Mouse (Mus musculus) kidney, embryonic 15.5 days (tissue): ENCODE results near the gene Med12. TPM values are rescaled to one million over a fixed set of nuclear protein-coding genes. Genes with fewer than 3 reads are reported as not detected.

Experiments
- ATAC-seq: fragments of 200-750 bp; cut with Nextera tagmentation; replicated peaks from 2 replicates; pipeline ENCODE4 v1.8.0; 2017; ENCODE audit warnings: moderate TSS enrichment; ENCODE audit not compliant: low FRiP score
- H3K27ac ChIP-seq: fragments of 300-500 bp; sonication (generic); 2 replicates; pipeline ENCODE4 v1.5.1; 2015; ENCODE audit warnings: mild to moderate bottlenecking, inconsistent platforms
- H3K27me3 ChIP-seq: fragments of 300-500 bp; sonication (generic); 2 replicates; pipeline ENCODE4 v1.6.1; 2015; ENCODE audit warnings: inconsistent platforms
- H3K36me3 ChIP-seq: fragments of 300-500 bp; sonication (generic); 2 replicates; pipeline ENCODE4 v1.6.1; 2015; ENCODE audit warnings: inconsistent platforms
- H3K4me1 ChIP-seq: fragments of 300-500 bp; sonication (generic); 2 replicates; pipeline ENCODE4 v1.6.1; 2015; ENCODE audit warnings: inconsistent platforms
- H3K4me2 ChIP-seq: fragments of 300-500 bp; sonication (generic); 2 replicates; pipeline ENCODE4 v1.6.1; 2015; ENCODE audit warnings: moderate library complexity, mild to moderate bottlenecking, inconsistent platforms
- H3K4me3 ChIP-seq: fragments of 300-500 bp; sonication (generic); replicated peaks from 2 replicates; pipeline ENCODE4 v1.5.1; 2015; ENCODE audit warnings: mild to moderate bottlenecking, inconsistent platforms
- H3K9ac ChIP-seq: fragments of 300-500 bp; sonication (generic); 2 replicates; pipeline ENCODE4 v1.6.1; 2015; ENCODE audit warnings: mild to moderate bottlenecking, inconsistent platforms
- H3K9me3 ChIP-seq: fragments of 300-500 bp; sonication (generic); replicated peaks from 2 replicates; pipeline ENCODE4 v1.6.1; 2016; ENCODE audit warnings: inconsistent platforms
- WGBS: fragments of 180-500 bp; shearing (Covaris S2); methylation state at CpG from one replicate; pipeline ENCODE4 v1.1.7; 2015; ENCODE audit warnings: mixed read lengths; 5-methylcytosine and 5-hydroxymethylcytosine counted together
- polyA plus RNA-seq: library from polyadenylated mRNA; unstranded; fragments of >200 nt; fragmentation: Nextera tagmentation; extraction: Ambion mirVana; gene quantifications from 2 replicates; pipeline ENCODE4 v1.2.1, GENCODE M21; 2015

Gene Med12
- polyA plus RNA-seq, 1 experiment from 2014 or later: 35.6 TPM

DNA sequence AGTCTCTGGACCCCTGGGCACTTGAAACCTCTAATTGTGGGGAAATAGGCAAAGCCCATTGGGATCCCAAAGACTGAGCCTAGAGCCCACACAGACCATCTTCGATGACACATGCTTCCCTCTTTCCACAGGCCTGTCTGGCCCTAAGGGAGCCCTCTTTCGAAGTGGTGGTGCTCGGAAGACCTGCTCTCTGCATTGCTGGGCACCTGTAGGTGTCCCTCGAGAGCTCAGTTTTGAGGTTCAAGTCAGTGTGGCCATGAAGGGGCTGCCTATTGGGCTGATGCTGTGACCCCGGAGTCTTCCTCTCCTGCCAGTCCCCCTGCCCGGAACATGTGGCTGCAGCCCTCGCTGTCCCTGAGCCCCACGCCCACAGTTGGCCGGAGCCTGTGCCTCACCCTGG is 27.8 kb downstream of the Med12 start:
- no peaks in the 10 kb centered on the region for H3K9me3 ChIP-seq
- 0 out of 2 replicates have a peak, but pooled peaks cover 3% of the 10 kb centered on the region for H3K4me1 ChIP-seq
- no peak overlapping the region for H3K4me2 ChIP-seq
- WGBS: 87% methylated on average over 9 of the region's 9 CpGs
- no peak overlapping the region for H3K27ac ChIP-seq
- no peak for ATAC-seq
- peaks cover 46% of the 10 kb centered on the region for H3K27me3 ChIP-seq
- no peak overlapping the region for H3K4me3 ChIP-seq
- no peak overlapping the region for H3K9ac ChIP-seq
- H3K36me3 ChIP-seq: peaks cover 12% of the 10 kb centered on the region; the same call in 1 of the 2 replicates

DNA sequence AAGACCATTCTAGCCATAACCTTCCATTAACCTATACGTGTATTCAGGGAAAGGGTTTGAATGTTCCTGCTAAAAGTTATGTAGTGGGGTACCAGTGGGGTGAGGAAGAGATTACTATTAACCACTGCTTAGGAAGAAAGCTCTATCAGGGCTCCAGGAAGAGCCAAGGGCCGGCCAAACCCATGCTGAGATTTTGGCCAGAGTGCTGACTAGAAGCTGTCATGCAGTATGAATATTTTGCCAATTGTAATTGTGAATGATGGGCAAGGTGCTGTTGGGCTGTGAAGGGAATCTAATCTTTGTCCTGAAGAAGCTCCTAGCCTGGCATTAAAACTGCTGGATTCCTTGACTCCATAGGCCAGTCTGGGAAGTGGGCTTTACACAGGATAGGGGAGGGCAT is 30.8 kb downstream of the Med12 start:
- no peak overlapping the region for H3K4me2 ChIP-seq
- no peaks in the 10 kb centered on the region for H3K4me1 ChIP-seq
- H3K9me3 ChIP-seq: no peaks in the 10 kb centered on the region
- no peak overlapping the region for H3K9ac ChIP-seq
- H3K4me3 ChIP-seq: no peak overlapping the region
- no peak overlapping the region for H3K27ac ChIP-seq
- H3K27me3 ChIP-seq: peaks cover 41% of the 10 kb centered on the region
- 67% methylated on average over 2 of the region's 2 CpGs for WGBS
- H3K36me3 ChIP-seq: no peaks in the 10 kb centered on the region
- no peak for ATAC-seq

DNA sequence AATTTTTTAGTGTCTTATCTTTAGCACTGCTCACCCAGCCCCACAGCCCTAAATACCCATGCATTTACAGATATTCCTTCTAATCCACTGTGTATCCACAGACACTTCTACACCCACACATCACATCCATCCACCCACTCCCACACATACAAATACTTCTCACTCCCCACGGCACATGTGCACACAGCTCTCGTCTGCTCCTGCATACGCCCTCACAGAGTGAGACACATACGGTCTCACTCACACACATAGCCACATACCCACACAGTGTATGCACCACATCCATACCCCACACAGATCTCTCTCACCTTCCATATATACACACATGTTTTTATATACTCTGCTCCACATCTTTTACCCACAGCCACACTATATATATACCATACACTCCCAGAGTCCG is 35.5 kb downstream of the Med12 start:
- H3K9me3 ChIP-seq: no peaks in the 10 kb centered on the region
- H3K27ac ChIP-seq: no peak overlapping the region
- H3K4me1 ChIP-seq: no peaks in the 10 kb centered on the region
- ATAC-seq: no peak
- peaks cover 50% of the 10 kb centered on the region for H3K27me3 ChIP-seq
- WGBS: 76% methylated on average over 5 of the region's 5 CpGs
- H3K36me3 ChIP-seq: no peaks in the 10 kb centered on the region
- no peak overlapping the region for H3K9ac ChIP-seq
- H3K4me3 ChIP-seq: no peak overlapping the region
- no peak overlapping the region for H3K4me2 ChIP-seq

DNA sequence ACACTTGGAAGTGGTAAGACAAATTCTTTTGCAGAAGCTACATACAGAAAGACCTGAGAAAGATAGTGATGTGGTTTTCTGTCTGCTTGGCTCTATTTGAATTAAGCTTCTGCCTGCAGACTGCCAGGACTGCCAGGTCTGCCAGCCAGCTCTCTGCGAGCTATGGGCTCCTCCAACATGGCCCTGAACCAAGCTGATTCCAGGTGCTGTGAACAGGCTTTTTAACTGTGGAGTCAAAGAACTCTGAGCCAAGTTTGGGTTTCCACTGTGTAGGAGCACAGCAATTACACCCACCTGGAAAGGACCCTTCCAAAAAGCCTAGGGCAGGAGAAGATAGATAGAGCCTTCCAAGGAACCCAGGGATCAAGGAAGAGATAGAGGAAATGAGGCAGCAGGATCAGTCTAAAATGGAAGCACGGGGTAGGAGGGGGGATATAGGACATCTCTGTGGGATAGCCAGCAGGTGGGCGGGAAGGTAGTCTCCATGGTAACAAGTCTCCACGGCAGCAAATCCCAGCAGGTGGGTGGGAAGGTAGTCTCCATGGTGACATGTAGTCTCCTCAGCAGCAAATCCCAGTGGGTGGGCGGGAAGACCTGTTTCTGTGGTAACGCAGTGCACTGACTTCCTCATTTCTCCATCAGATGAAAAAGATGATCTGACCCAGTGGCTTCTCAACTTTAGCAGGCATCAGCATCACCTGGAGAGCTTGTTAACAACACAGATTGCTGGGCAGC is 40.0 kb downstream of the Med12 start:
- WGBS: 44% methylated on average over 6 of the region's 6 CpGs
- Histone ChIP-seq H3K9me3 (no peaks in the 10 kb centered on the region), H3K4me1 (no peaks in the 10 kb centered on the region), H3K4me2 (no peak overlapping the region), H3K36me3 (no peaks in the 10 kb centered on the region), H3K27me3 (peaks cover 37% of the 10 kb centered on the region; the same call in 1 of the 2 replicates), H3K4me3 (no peak overlapping the region), H3K27ac (peak overlapping the region; percentile 64; the same call in 1 of the 2 replicates), H3K9ac (no peak overlapping the region)
- ATAC-seq: no peak

DNA sequence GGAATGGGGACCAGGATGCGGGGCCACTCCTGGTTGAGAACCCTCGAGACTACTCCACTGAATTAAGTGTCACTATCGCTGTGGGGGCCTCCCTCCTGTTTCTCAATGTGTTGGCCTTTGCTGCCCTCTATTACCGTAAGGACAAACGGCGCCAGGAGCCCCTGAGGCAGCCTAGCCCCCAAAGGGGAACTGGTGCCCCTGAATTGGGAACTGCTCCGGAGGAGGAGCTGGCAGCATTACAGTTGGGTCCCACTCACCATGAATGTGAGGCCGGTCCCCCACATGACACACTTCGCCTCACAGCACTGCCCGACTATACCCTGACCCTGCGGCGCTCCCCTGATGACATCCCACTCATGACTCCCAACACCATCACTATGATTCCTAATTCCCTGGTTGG is 45.9 kb downstream of the Med12 start:
- H3K9me3 ChIP-seq: no peaks in the 10 kb centered on the region
- no peaks in the 10 kb centered on the region for H3K36me3 ChIP-seq
- no peak overlapping the region for H3K4me2 ChIP-seq
- H3K27ac ChIP-seq: no peak overlapping the region
- ATAC-seq: no peak
- 87% methylated on average over 12 of the region's 12 CpGs for WGBS
- no peaks in the 10 kb centered on the region for H3K4me1 ChIP-seq
- H3K27me3 ChIP-seq: peaks cover 19% of the 10 kb centered on the region; the same call in 1 of the 2 replicates
- no peak overlapping the region for H3K9ac ChIP-seq
- H3K4me3 ChIP-seq: no peak overlapping the region

DNA sequence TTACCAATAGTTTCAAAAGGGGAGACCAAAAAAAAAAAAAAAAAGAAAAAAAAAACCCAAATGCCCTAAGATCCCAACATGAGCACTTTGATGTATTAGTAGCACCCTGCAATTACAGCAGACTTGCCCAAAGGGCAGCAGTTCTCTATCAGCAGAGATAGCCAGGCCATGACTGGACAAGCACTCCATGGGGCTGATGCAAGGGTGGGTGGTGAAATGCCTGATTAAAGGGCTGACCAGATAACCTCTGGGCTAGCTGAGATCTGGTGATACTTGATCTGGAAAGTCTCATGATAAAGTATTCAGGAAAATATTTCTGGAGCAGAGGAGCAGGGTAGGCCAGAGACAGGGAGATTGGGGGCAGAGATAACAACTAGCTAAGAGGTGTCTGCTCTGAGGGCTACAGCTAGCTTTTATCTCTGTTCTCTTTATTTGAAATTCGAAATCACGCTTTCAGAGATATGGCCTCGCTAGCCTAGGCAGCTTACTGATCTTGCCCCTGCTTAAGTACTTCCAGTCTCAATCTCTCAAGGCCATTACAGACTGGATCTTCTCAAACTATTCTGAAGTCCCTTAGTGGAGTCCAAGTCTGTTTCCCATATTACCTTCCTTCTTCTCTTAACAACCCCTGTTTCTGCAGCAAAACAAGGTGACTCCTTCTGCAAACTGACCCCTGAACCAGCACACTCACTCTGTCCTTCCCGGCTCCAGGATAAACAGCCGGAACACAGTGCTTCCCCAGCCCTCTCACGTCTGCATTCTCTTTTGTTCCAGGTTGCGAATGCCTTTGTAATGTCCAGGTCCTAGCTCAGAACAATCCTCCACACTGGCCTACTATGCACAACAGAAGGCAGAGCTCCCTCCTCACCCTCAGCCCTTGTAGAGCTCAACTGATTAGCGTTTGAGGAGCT is 52.4 kb downstream of the Med12 start:
- H3K9ac ChIP-seq: no peak overlapping the region
- no peak overlapping the region for H3K4me2 ChIP-seq
- no peak for ATAC-seq
- H3K27ac ChIP-seq: no peak overlapping the region
- H3K4me1 ChIP-seq: 0 out of 2 replicates have a peak, but pooled peaks cover 3% of the 10 kb centered on the region
- no peaks in the 10 kb centered on the region for H3K36me3 ChIP-seq
- no peaks in the 10 kb centered on the region for H3K9me3 ChIP-seq
- H3K4me3 ChIP-seq: no peak overlapping the region
- H3K27me3 ChIP-seq: peaks cover 8% of the 10 kb centered on the region; the same call in 1 of the 2 replicates
- WGBS: 56% methylated on average over 8 of the region's 8 CpGs

DNA sequence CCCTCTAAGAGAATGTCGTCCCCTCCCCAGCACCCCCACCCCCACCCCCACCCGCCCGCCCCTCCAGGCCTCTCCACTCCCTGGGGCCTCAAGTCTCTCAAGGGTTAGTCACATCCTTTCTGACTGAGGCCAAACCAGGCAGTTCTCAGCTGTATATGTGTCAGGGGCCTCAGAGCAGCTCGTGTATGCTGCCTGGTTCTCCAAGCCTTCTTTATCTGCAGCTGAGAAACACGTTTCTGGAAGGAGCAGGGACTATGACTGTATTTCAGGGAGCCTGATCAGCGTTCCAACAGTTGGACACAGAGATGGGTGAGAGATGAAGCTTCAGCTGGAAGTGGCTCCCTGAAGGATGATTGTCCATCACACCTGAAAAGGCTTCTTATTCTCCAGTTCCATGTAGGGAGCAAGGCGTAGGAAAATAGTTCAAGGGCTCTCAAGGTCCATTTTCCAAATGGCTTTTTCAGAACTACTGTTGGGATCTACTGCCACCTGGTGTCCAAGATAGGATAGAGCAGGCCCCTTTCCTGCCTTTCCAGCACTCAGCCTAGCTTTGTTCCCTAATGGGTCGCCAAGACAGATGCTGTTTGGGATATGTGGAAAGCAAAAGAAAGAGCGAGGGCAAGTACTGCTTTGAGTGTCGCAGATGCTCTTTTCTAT is 55.7 kb downstream of the Med12 start:
- Histone ChIP-seq H3K4me2 (peak overlapping the region; percentile 16; the same call in 1 of the 2 replicates), H3K9me3 (no peaks in the 10 kb centered on the region), H3K27ac (peak overlapping the region; percentile 76), H3K4me3 (no peak overlapping the region), H3K36me3 (no peaks in the 10 kb centered on the region), H3K27me3 (peaks cover 3% of the 10 kb centered on the region; the same call in 1 of the 2 replicates), H3K9ac (no peak overlapping the region), H3K4me1 (0 out of 2 replicates have a peak, but pooled peaks cover 7% of the 10 kb centered on the region)
- no peak for ATAC-seq
- WGBS: 24% methylated on average over 9 of the region's 10 CpGs

DNA sequence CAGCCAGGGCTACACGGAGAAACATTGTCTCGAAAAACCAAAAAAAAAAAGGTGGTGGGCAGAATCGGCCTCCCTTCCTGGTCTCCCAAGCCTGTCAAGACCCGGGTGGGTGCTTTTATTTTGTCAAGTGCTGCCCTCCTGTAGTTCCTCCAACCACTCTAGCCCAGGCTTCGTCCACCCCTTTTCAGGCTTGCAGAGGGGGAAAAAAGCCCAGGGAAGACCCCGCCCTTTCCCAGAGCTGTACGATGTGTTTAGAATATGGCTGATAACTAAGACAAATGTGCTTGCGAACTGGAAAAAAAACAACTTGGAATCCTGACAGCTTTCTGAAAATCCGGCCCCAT is 58.2 kb downstream of the Med12 start:
- H3K4me3 ChIP-seq: peak overlapping the region; percentile 43
- ATAC-seq: peak; percentile 21
- 39% methylated on average over 9 of the region's 9 CpGs for WGBS

DNA sequence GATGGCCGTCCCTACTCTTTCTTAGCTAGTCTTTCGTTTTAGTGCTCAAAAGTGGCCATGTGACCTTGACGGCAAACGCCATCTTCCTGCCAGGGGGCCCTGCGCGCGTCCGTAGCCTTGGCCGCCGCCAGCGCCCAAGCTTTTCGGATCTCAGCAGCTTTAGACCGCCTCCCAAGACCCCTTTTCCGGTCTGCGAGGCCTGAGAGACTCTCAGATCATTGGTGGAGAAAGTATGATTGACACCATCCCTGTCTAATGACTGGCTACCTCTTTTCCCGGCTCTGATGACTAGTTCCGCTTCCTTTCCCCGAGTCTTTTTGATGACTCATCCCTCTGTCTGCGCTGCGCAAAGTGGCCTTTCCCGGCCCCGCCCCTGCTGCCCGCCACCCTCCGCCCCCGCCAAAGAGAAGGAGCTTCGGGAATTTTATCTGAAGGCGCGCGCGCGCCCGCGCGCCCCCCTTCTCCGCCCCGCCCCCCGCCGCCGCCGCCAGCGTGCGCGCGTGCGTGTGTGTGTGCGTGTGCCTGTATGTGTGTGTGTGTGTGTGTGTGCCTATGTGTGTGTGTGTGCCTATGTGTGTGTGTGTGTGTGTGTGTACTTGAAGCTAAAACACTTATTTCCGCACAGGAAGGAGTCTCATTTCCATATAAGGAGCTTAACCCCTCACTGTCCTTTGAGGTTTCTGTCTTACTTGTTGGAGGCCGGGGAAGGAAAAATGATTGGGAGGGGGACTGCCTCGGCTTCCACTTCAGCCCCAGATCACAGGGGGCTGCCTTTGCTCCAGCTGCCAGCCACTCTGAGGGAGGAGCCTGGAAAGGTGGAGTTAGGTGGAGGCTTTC is 58.8 kb downstream of the Med12 start:
- Histone ChIP-seq H3K27ac (peak overlapping the region; percentile 90), H3K27me3 (no peaks in the 10 kb centered on the region), H3K9me3 (no peaks in the 10 kb centered on the region), H3K4me1 (0 out of 2 replicates have a peak, but pooled peaks cover 7% of the 10 kb centered on the region), H3K4me3 (peak overlapping the region; percentile 43), H3K36me3 (no peaks in the 10 kb centered on the region), H3K4me2 (peak overlapping the region; percentile 57), H3K9ac (0 out of 2 replicates have a peak overlapping the region, but pooled peaks have one; percentile 18)
- ATAC-seq: peak; percentile 97
- WGBS: 13% methylated on average over 43 of the region's 49 CpGs

More for the DNA sequence above, 58.2 kb downstream of the Med12 start:
- no peaks in the 10 kb centered on the region; the same call in 1 of the 2 replicates for H3K27me3 ChIP-seq
- H3K4me1 ChIP-seq: 0 out of 2 replicates have a peak, but pooled peaks cover 7% of the 10 kb centered on the region
- peak overlapping the region; percentile 90 for H3K27ac ChIP-seq
- peak overlapping the region; percentile 49 for H3K4me2 ChIP-seq
- H3K9me3 ChIP-seq: no peaks in the 10 kb centered on the region
- H3K36me3 ChIP-seq: no peaks in the 10 kb centered on the region
- H3K9ac ChIP-seq: 0 out of 2 replicates have a peak overlapping the region, but pooled peaks have one; percentile 18

DNA sequence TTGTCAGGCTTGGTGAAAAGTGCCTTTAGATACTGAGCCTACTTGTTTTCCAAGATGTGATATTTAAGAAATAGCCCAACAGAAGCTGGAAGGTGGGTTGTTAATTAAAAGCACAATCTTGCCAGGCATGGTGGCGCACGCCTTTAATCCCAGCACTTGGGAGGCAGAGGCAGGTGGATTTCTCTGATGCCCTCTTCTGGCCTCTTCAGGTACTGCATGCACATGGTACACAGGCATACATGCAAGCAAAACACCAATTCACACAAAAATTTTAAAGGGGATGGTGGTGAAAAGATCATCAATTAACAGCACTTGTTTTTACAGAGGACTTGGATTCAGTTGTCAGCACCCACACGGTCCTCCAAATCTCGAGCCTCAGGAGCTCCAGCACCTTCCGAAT is 60.8 kb downstream of the Med12 start:
- Histone ChIP-seq H3K27me3 (no peaks in the 10 kb centered on the region), H3K9ac (no peak overlapping the region), H3K4me1 (0 out of 2 replicates have a peak, but pooled peaks cover 4% of the 10 kb centered on the region), H3K4me3 (no peak overlapping the region), H3K4me2 (no peak overlapping the region), H3K27ac (no peak overlapping the region), H3K9me3 (no peaks in the 10 kb centered on the region), H3K36me3 (no peaks in the 10 kb centered on the region)
- 88% methylated on average over 5 of the region's 5 CpGs for WGBS
- ATAC-seq: no peak

DNA sequence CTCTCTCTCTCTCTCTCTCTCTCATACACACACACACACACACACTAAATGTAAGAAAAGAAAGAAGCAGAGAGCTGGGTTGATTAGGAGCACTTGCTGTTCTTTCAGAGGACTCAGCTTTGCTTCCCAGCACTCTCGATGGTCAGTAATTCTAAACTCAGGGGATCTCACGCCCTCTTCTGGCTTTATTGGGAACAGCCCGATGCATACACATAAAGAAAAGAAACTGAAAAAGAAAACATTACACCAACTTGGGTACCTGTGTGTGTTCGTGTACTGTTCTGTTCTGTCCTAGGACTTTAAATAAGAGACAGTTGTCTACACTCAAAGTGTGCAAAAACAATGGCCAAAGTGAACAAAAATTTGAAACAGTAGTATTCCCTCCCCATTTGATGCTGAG is 64.8 kb downstream of the Med12 start:
- Histone ChIP-seq H3K4me1 (no peaks in the 10 kb centered on the region), H3K27me3 (no peaks in the 10 kb centered on the region), H3K9me3 (no peaks in the 10 kb centered on the region), H3K36me3 (no peaks in the 10 kb centered on the region), H3K9ac (no peak overlapping the region), H3K4me2 (no peak overlapping the region), H3K27ac (no peak overlapping the region), H3K4me3 (no peak overlapping the region)
- 50% methylated on average over 4 of the region's 4 CpGs for WGBS
- ATAC-seq: no peak
